Mouse (Mus musculus) frontal cortex, adult (tissue): ENCODE results near the gene Pigs.
A peak's percentile ranks its signal among the peaks of the same experiment; 100 is the strongest.

ENCODE experiments used
- ATAC-seq: cut with Nextera tagmentation; 2 replicates; pipeline ENCODE4 v1.9.2; 2017; ENCODE audit warnings: mild to moderate bottlenecking, moderate library complexity, mixed read lengths; ENCODE audit not compliant: low TSS enrichment

Gene Pigs

GRCm38 (mm10) chr11:78337040-78337439, 8.8 kb downstream of the Pigs start:
- no peak for ATAC-seq

DNA sequence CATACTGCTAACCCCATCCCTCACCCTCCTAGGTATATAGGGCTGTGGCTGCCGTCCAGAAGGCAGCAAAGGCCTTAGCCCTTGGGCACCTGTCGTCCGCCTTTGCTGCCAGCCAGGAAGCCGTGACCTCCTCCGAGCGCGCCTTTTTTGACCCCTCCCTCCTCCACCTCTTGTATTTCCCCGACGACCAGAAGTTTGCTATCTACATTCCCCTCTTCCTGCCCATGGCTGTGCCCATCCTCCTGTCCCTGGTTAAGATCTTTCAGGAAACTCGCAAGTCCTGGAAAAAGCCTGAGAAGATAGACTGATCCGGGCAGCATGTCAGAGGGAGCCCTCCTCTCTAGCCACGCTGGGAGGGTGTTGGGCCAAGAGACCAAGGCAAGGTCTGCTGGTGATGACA, 13.5 kb downstream of the Pigs start:
- no peak for ATAC-seq

GRCm38 (mm10) chr11:78343381-78344327, 15.4 kb downstream of the Pigs start, which contains the start of gene Unc119:
Gene Unc119 (plus strand): TSS chr11:78343482.
- peak; percentile 61 for ATAC-seq

DNA sequence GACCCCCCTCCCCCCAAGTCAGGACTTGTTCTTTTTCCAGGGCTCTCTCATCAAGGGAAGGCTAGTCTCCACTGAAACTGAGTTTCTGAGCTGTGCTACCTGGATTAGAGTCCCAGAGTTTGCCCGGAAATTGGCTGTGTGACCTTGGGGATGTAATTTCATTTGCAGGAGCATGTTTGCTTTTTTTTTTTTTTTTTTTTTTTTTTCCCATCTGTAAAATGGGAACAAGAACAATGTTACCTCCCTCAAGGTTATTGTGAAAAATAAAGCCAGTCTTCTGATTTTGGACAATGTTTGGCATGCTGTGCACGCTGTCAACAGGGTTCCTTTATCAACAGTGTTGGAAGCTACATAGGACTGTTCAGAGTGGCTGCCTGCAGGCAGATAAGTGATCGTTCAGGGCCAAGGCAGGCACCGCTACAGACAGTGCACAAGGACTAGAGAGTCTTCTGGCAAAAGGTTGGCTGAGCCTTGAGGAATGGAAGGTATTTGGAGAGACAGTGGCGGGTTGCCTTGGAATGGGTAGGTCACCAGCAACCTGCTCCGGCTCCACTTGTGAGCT, 16.2 kb downstream of the Pigs start:
- no peak for ATAC-seq

GRCm38 (mm10) chr11:78344890-78345715, 16.9 kb downstream of the Pigs start:
- no peak for ATAC-seq

- no peak for ATAC-seq
Observed at GRCm38 (mm10) chr11:78345801-78346200, 17.6 kb downstream of the Pigs start.

DNA sequence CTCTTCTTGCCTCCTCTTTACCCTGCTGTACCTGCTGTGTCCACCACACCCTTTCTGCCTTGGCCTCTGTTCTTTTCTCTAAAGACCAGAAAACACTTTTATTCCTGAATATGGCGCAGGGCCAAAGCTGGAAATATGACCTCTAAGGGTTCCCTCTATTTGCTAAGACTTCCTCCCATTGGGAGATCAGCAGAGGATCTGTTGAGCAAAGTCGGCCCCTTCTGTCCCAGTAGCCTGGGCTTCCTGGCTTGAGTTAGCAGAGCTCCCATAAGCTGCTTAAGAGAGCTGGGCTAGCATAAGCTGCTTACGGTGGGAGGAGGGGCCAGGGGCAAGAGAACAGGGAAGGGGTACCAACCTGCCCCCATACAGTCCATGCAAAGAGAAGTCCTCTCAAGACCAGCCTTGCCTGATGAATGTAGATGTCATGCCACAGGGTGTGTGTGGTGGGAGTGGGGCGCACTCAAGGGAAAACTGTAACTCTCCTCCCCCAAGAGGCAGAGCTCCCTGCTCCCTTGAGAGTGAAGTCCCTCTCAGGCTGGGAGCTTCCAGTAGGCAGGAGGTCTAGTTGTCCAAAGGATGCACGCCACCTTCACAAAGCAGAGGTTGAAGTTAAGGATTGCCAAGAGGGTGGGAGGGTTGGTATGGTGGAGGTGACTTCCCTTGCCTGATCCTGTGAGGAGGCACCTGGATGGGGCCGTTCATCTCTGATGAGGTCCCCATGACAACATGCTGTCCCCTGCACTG, 18.3 kb downstream of the Pigs start:
- ATAC-seq: no peak

- ATAC-seq: peak; percentile 44; the same call in 1 of the 2 replicates
Observed at GRCm38 (mm10) chr11:78347070-78347754, 19.0 kb downstream of the Pigs start.

DNA sequence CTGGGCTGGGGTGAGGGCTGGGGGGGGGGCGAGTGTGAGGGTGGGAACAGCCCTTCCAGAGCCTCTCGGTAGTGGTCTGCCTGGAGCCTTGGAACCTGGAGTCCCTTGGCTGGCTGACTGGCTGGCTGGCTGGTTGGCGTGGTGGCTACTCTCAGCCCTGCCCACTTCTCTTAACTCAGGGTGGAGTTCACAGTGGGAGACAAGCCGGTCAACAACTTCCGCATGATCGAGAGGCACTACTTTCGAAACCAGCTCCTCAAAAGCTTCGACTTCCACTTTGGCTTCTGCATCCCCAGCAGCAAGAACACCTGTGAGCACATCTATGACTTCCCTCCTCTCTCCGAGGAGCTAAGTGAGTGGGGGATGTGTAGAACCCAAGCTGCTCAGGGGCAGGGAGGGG, 19.7 kb downstream of the Pigs start:
- no peak for ATAC-seq

DNA sequence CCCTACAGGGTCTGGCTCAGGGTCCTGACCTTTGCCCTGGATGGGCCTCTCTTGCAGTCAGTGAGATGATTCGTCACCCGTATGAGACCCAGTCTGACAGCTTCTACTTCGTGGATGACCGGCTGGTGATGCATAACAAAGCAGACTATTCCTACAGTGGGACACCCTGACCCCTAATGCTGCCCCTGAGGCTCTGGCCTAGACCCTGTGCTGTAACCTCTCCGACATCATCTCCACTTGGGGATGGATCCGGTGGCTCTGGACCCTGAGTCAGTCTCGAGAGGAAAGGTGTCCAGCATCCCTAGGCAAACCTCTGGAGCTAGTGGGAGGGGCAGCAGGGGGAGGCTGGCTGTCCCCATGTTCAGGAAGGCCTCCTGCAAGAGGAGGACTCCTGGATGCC, 20.3 kb downstream of the Pigs start:
- no peak for ATAC-seq

DNA sequence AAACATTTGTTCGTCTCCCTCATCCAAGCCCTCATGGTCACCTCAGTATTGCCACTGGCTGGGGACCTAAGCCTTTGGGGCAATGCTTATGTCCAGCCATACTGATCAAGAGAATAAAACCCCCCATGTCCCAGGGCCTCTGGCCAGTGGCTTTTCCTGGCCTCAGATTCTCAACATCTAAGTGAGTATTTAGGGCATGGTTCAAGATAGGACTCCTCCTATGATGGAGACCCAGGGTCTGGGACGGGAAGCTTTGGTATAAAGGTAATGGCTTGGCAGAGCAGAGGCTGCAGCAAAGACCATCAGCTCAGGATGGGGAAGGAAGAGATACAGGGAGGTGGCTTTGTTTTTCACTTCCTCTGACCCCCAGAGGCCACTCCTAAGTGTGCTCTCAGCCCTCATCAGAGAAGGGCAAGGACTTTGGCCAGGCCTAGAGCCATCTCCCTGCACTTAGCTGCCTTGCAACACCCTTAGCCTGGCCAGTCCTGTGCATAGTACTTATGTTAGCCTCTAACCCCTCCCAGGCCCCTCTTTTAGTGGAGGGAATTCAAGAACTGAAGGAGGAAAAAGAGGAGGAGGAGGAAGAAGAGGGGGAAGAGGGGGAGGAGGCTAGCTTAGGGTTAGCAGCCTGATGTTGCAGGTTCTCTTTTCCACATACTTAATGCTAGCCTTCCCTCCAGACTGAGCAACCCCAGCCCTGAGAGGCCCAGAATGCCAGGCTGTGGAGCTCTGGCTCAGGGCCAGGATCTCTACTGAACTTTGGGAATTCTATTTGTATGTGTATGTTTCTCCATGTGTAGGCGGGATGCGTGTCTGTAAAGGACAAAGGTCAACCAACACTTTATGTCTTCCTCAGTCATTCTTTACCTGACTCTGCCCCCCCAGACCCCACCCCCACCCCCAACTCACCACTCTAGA, 21.5 kb downstream of the Pigs start:
- no peak for ATAC-seq

DNA sequence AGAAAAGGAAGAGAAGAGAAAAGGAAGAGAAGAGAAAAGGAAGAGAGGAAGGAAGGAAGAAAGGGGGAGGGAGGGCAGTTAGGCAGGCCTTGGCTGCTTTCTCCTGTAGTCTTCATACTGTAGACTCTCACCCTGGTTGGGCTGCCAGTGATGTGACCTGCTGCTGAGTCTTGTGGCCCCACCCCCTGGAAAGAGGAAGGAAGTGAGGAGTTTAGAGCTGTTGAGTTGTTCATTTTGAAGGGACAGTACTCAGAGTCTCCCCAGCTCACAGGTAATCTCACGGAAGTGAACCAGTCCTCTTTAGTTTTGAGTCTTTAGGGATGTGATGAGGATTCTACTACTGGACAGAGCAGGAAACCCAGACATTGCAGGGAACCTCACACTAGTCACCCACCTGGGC, 24.9 kb downstream of the Pigs start:
- ATAC-seq: no peak

- ATAC-seq: no peak
Observed at GRCm38 (mm10) chr11:78354905-78355304, 26.7 kb downstream of the Pigs start.

DNA sequence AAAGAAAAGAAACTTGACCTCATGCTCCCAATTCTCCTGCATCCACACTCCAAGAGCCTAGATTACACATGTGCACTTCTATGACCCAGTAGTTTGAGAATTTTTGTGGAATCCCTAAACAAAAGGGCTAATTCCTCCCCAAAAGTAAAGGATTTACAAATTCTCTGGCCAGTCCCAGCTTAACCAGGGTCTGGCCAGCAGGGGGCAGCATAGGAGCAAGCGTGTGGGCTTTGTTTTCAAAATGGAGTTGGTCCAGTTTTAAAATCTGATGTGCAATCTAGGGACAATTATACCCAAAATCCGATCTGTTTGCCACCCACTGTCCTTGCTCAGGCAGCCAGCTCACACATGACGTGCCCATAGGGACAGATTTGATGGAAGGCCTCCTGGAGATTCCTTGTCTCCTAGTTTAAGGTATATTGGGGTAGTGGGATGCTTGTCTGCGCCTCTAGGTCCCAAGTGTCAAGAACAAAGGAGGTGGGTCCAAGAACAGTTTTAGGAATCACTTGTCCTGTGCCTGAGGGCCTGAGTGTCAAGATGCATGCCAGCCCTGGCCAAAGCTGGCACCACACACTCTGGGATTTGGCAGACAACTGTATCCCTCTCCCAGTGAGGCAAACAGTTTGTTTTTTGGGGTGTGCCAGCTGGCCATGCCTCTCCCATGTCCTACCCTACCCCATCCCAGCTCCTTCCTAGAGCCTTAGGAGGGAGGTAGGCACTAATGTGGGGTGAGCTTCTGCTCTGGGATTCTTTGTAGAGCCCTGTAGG, 27.4 kb downstream of the Pigs start:
- ATAC-seq: no peak

DNA sequence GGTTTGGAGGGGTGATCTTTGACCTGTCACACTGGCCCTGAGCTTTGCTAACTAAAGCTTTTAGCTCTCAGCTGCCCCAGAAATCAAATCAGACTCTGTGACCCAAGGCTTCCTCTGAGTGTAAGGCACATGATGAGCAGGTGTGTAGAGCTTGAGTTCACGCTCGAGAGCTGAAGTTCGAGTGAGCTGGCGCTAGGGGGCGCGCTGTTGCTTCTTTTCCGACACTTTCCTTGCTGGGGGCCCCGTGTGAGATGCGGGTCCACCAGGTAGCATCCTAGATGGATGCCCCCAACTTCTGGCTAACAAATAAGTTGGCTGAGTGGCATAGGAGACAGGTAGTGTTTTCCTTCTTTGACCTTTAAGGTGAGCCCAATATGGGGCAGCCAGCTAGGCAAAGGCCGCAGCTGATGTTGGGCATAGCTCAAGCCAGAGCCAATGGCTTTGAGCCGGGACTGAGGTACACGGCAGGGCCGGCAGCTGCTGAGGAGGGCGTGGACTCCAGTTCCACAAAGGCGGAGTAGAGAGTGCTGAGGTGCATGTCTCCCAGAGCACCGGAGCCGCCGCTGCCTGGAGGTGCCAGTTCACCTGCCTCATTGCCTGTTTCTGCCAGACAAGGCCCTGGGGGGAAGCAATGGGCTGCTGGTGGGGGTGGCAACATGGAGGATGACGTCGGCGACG, 30.3 kb downstream of the Pigs start:
- no peak for ATAC-seq

DNA sequence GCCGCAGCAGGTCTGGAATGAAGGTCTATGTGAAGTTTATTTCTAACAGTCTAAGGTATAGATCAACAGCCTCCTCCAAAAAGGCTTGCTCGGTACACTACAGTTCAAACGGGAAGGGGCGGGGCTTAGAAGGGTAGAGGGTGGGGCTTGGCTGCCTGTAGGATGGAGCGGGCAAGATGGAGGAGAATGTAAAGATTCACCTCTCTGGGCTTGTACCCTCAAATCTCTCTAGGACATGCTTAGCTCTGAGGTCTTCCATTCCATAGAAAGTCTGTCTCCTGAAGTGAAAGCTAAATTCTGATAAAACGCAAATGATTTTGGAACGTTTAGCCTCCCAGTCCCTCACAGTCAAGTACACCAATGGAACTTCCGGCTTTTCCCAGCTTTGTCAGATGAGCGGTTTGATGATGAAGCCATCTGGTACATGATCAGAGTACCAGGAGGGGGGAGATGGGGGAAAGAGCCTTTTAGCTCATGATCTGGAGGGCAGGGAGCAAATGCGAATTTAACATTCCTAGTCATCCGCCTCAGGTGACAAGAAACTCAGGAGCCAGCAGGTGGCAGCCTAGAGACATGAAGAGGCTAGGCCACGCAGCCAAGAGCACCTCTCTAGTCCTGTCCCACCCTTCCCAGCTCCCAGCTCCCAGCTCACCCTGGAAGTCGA, 32.0 kb downstream of the Pigs start:
- ATAC-seq: peak; percentile 86; the same call in 1 of the 2 replicates

DNA sequence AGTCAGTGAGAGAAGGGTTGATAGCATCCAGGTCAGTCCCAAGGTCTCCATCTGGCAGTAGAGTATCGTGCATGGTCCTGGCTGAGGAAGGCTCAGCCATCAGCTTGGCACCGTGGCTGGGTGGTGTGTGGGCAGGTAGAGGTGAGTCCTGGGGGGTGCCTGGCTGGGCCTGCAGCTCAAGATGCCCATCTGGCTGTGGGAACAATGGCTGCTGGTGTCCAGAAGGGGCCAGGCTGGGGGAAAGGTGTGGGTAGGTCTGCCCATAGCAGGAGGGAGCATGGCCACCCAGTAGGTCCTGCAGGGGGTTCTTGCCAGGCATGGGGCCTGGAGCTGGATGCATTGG, 32.5 kb downstream of the Pigs start:
- ATAC-seq: no peak
